Mouse (Mus musculus) left cerebral cortex, adult 9 months (tissue): Measurements from ENCODE around the gene Mlxip.
A peak's percentile ranks its signal among the peaks of the same experiment; 100 is the strongest.

Experiments used
- DNase-seq, 2 experiments: peaks; one replicate each; pipeline ENCODE4 v3.0.0; 2022; ENCODE audit warnings: low spot score in 2 of 2

Mlxip gene

DNA sequence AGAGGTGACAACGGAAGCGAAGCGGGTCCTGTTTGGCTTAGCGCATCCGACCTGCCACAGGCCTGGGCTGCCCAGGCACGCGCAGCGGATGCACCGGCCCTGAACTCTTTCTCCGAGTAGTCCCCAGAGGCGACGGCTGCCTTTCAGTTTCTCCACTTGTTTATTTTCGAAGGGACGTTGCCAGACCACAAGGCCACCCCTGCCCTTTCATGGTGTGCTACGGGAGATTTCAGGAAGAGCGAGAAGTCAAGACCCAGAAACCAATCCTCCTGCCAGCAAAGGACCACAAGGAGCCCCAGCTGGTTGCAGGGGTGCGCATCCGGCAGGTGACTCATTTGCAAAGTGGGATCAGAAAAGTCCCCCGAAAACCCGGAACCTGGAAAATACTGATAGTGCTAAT is 12.6 kb upstream of the Mlxip start:
- DNase-seq, result no peak

DNA sequence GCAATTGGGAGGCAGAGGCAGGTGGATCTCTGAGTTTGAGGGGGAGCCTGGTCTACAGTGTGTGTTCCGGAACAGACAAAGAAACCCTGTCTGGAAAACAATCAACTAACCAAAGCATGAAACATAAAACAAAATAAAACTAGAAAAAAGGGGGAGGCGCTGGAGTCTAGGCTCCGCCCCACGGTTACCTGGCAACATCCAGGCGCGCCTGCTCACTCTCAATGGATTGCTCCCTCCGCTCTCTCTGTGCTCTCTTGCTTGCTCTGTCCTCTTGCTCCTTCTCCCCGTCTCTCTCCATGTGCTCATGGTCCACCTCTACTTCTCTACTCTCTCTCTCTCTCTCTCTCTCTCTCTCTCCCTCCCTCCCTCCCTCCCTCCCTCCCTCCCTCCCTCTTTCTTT is 11.9 kb upstream of the Mlxip start:
- DNase-seq, result no peak

DNA sequence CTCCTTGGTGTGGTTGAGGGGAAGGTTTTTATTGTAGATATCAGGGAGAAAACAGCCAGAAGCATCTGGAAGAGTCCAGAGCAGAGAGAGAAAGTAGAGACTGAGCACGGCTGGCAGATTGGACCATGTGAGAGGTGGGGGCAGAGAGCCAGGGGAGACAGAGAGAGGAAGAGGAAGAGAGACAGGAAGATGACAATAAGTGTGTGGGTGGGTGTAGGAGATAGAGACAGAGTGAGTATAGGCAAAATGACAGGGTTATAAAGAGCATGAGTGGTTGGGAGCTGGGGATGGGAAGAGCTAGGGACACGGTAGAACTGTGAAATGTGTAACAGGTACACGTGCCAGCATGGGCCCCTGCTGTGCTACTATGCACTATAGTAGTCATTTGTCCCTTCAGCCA is 6.1 kb upstream of the Mlxip start:
- DNase-seq, result no peak

DNA sequence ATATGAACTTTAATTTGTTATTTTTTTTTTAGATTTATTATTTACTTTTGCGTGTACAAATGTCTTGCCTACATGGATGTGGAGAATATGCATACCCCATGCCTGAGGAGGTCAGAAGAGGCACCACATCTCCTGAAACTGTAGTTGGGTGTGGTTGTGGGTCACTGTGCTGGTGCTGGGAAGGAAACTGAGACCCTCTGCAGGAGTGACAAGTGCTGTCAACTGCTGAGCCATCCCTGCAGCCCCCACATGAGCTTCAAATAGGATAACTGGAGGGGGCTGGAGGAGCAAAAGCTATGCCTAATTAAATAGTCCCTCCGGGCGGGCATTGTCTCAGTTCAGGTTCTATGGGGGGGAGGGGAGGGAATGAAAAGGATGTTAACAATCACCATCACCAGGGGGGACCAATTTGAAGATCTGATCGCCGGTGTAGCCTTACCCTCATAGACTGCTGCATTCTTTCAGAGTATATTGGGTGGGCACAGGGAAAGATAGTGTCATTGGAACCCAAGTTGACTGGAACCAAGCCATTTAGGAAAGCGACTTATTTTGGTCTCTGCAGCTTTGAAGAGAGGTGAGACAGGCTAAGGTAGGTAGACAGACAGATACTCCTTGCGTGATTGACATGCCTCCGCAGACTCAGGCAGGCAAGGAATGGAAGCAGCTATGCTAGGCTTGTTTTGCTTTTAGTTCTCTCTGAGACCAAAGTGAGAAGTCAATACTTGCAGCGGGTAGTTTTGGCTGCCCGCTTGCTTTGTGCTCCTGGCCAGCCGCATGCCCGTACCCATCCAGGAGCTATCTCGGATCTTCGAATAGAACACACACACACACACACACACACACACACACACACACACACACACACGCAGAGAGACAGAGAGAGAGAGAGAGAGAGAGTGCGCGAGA is 3.8 kb upstream of the Mlxip start:
- DNase-seq, result no peak

DNA sequence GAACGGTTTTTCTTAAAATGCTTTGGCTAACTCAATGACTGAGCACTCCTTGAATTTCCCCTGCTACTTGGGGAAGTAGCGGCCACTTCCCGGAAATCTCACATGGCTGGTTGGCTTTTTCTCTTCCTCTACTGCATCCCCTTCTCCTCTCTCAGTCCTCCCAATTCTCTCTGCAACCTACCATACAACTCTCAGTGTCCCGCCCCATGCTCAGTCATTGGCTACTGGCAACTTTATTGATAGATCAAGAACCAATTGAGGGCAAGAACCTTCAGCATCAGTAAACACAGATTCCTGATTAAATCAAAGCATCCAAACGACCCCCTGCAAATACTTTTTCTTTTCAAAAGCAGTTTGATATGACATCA is 3.2 kb upstream of the Mlxip start:
- peak; percentile 38 to 76 for DNase-seq

DNA sequence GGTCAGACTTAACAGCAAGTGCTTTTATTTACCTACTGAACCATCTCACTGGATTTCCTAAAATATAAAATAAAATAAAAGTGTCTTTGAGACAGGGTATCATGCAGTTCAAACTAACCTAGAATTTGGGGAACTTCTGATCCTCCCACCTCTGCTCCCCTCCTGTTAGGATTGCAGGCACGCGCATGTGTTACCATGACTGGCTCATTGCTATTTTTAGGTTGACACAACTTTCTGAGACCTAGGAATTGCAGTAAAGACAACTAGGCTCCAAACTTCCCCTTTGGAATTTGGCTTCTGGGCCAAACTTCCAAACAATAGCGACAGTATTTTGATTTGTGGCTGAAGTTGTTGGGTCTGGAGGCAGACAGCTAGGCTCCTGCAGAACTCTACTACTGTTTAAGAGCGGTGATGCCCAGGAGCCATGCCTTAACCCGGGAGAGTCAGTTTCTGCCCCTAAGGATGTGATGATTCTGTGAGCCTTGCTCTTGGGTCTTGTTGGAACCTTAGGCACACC is 754 bp upstream of the Mlxip start:
- no peak for DNase-seq

DNA sequence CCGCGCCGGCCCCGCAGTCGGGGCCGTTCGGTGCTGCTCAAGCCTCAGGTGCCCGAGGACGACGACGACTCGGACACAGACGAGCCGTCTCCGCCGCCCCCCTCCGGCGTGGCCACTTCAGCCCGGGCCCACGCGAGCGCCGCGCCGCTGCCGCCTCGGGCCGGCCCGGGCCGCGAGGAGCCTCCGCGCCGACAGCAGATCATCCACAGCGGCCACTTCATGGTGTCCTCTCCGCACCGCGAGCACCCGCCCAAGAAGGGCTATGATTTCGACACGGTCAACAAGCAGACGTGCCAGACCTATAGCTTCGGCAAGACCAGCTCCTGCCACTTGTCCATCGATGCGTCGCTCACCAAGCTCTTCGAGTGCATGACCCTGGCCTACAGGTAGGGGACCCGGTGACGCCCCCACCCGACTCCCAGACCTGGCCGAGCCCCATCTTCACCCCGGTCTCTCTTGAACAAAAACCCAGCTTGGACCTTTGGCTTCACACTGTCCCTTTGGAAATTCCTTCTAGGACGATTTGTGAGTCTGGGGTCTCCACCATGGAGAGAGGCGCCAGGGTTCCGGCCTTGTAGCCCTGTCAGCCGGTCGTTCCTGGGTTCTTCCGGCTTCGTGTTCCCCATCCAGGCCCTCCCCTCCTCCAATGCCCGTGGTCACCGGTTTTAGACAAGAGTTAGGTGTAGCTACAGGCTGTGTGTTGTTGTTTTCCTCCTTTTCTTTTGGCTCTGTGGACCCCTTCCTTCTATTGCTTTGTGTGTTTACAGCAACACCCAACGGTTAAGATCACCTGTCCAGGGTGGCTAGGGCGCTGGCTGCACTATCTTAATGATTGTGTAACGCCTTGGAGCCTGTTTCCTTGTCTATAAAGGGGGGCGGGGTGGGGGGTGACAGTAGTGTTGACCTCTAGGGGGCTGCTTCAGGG is 621 bp downstream of the Mlxip start:
- no peak for DNase-seq

DNA sequence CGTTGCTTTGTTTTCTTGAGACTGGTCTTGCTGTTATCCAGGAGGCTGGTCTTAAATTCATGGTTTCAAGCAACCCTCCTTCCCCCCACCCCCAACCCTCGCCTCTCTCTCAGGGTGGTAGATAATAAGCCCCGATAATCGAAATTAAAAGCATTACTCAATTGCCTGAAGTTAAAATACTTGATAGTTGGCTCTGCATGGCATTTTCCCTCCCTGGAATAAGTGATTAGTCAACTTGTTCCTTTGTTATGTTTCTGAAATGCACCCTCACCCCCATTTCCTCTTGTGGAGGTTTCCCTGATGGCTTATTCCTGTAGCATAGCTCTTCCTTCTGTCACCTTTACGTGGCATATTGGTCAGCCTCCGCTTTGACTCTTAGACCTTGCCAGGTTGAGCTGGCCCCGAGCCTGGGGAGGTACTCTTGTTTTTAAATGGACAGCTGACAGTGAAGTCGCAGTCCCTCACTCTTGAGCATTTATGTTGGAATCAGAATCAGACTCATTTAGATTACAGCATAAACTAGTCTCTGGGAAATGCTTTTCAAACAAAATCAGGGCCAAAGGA is 2.4 kb downstream of the Mlxip start:
- DNase-seq, result no peak

DNA sequence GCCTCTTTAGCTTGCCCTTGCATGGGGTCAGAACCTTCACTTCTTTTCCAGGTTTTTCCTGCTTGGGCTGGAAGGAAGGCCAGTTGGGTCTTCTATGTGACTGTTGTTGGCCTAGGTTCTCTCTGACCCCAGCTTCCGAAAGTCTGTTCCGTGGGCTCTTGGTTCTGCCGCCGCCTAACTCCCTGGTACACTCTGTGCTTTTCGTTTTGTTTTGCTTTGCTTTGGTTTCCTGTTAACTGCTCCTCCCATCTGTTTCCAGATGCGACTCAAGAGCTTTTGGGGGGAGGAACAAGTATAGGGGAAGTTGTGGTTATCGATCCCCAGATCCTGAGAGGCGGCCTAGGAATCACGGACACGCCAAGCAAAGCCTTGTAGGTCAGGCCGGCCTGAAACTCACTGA is 3.2 kb downstream of the Mlxip start:
- DNase-seq, result no peak

DNA sequence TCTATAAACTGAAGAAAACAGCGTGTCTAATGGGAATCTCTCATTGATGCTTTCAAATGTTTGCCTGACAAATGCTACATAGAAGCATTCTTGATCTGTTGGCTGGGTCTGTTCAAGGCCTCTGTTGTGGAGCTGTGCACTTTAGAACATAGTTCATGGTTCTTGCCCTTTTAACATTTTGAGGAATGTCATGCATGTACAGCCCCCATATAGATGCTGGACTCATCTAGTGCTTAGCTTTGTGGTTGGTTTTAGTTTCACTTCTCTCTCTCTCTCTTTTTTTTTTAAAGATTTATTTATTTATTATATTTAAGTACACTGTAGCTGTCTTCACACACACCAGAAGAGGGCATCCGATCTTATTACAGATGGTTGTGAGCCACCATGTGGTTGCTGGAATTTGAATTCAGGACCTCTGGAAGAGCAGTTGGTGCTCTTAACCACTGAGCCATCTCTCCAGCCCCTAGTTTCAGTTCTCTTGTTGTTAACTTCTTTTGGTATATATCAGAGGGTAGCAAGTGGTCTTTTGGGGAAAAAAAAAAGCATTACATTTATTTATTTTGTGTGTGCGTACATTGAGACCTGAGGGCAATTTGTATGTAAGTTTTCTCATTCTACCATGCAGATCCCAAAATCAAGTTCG is 4.4 kb downstream of the Mlxip start:
- DNase-seq, result no peak

DNA sequence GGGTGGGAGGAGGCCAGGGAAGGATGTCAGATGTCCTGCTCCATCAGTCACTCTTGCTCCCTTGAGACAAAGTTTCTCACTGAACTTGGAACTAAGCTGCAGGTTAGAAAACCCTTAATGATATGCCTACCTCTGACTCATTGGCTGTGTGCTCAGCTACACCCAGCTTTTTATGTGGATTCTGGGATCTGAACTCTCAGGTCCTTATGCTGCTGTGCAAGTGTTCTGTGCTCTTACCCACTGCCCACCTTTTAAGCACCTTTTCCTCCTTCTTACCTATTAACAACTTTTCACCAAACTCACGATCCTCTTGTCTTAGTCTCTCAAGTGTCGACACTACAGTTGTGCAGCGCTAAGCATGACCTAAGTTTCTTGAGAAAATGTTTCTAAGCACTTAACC is 9.9 kb downstream of the Mlxip start:
- DNase-seq, result no peak

DNA sequence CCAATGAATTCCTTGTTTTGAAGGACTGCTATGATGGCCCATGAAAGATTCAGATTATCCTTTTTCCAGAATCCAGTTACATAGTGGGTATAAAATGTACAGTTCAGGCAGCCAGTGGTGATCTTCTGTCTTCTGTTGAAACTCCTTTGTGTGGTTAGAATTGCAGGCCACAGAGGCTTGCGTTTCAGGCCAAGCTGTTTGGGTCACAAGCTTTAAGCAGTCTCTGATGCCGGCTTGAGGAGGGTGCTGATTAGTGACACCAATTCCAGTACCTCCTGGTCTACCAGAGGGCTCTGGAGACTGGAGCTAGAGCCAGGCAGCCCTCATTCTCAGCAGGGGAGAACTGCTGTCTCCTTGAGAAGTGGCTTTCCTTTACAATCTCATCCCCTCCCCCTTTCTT is 12.4 kb downstream of the Mlxip start:
- no peak for DNase-seq

DNA sequence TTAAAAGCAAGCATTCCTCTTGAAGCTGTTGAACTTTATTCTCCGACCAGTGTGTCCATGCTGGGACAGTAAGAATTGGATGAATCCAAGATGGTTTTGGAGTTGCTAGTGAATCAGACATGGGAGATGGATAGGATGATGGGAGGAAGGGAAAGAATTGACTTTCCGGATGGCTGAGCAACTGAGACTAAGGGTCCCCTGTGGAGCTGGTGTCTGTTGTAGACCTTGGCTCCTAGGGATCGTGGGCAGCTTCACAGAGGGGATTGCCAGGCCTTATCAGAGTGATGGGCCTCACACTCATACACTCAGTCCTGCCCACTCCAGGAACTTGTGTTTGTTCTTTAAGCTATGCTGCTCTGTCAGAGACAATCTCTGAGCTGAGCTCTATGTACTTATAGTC is 13.6 kb downstream of the Mlxip start:
- no peak for DNase-seq

DNA sequence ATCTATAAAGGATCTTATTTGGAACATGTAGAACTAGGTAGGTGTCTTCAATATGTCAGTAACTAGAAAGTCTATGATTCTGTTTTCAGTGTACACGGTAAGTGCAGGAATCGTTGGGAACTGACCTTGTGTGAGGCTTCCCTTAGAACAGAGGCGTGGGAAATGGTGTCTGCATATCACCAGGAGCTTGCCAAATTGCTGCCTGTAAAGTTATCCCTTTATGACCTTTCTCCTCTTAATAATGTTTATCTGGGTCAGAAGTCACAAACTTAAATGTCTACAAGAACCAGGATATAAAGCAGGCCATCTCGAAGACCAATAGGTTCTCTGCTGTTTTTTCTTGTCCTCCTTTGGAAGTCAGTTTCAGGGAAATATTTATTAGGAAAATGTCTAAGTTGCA is 17.6 kb downstream of the Mlxip start:
- DNase-seq, result no peak

DNA sequence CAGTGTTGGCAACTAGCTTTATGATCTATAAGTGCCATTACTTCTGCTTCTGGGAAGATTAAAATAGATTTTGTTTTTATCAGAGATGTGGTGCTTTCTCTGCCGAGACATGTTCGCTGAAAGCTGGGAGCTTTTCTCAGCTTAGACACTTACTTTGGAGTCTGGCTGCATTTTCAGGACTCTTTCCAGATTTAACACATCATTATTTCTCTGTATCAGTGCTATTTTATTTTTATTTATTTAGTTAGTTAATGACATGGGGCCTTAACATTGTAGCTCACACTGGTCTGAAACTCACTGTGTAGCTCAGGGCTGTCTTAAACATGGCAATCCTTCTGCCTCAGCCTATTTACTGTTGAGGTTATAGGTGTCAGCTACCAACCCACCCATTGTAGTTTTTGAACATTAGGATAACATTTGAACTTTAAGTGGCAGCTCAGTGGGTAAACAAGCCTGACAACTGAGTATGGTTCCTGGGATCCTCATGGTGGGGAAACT is 19.3 kb downstream of the Mlxip start:
- DNase-seq, result no peak

DNA sequence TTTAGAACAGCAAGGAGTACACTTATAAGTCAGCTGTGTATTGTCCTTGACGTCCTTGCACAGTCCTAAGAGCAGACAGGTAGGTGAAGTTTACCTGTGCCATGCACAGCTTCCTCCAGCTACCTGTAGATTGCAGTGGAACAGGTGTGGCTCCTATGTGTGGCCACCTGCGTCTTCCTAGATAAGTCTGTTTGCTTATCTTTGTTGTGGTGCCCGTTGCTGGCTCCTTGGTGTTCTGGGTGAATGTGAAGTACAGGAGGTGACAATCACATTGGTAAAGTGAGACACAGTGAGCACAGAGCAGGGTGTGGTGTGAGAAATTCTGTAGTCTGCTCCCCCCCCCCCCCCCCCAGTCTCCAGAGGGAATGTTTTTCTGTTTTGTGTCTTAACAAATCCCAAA is 21.6 kb downstream of the Mlxip start:
- DNase-seq, result no peak

DNA sequence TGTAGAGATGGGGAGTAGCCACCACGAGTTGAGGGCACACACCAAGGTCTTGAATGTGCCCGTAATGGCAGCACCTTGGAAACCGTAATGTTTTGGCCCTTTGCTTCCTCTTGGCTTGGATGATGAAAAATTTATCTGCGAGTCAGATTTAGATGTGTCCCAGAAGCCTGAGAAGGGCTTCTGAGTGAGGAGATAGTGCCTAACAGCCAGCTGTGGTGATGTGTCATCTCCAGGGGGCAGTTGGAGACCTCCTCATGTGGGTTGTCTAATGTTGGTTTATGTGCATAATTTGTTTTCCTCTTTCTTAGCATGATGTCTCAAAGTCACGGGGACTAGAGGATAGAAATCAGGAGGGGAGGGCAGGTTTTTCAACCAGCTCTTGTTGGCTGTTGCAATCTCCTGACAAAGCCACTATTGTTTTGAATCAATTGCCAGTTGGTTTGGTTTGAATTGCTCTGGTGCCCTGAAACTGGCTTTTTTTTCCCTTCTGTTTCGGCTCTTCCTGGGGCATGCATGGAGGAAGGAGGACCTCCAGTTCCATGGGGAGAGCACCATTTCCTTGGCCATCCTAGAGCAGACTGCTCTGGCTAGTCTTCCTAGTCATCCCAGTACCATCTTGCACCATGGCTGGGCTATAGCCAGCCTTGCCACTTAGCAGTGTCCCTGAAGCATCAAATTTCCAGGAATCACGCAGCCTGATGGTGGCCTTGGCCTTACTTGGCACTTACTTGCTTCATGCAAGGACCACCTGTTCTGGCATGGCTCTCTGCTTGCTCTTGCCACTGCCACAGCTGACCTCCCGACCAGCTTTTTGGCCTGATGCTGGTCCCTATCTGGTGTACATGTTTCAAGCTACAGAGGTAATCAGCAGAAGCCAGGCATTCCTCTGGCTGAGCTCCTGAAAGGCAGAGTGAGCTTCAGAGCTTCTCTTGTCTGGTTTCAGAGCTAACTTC is 22.2 kb downstream of the Mlxip start:
- DNase-seq, result no peak

DNA sequence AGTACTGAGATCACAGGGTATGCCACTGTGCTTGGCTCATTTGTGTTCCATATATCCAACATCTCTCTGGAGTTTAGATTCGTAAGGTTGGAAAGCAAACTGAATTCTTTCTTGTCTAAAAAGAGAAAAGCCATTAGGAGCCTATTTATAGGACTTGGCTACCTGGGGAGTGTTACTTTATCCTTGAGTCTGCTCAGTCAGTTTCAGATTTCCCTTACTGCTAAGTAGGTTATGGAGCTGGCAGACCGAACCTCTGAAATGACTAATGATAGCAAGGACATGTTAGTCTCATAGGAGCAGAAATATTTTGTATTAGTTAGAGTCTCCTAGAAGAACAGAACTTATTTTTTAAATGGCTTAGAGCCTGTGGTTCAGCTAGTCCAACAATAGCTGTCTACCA is 29.3 kb downstream of the Mlxip start:
- no peak for DNase-seq

DNA sequence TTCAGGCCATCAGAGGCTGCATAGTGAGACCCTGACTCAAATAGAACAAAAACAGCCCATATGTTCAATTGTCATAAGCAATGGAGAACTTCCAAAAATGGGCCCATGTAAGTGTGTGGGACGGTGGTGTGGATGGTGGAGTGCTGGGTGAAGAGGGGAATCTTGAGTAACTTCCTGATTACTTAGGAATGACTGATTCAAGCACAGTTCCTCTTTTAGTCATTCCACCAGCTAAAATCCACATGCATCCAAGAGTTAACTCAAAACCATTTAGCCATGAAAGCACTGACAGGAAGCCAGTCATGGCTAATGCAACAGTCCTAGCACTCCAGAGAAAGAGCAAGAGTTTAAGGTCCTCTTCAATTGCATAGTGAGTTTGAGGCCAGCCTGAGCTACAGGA is 33.0 kb downstream of the Mlxip start:
- no peak for DNase-seq

DNA sequence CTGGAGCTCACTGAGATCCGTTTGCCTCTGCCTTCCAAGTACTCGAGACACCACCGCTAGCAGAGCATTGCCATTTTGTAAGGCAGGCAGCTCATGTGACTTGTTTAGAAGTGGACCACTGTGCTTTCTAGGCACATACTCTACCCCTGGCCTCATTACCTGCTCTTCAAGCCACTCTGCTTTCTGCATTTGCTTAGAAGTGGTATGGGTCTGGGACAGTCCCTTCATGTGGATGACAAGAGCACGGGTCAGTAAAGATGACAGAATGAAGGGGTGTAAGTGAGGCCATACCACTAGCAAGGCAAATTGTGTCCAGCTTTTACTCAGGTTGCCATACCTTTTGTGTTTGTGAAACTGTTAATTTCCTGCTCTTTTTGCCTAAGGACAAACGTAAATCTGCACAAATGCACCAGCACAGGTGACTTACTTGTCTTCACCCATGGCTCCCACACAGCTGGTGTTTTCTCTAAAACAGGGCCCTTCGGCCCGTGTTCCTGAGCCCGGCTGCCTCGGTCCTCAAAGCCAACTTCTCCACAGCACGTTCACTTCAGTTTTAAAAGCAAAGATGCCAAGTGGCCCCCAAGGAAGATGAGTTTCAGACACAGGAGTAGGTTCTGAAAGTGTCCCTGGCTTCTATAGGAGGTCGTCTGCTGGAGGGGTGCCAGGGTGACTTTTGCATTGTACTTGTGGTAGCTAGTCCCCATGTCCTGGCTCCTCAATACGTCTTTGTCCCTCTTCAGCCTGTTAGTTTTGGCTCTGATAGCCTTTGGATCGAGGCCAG is 37.1 kb downstream of the Mlxip start:
- peak in 1 of 2 experiments; percentile 42 for DNase-seq
